Mouse (Mus musculus) spleen, postnatal 10 days (tissue): ENCODE results near the gene Trnt1.
A peak's percentile ranks its signal among the peaks of the same experiment; 100 is the strongest.

Experiments
- DNase-seq, 2 experiments: peaks; one replicate each; pipeline ENCODE4 v3.0.0; 2021 to 2022; ENCODE audit warnings: low spot score in 2 of 2

Trnt1 gene

DNA sequence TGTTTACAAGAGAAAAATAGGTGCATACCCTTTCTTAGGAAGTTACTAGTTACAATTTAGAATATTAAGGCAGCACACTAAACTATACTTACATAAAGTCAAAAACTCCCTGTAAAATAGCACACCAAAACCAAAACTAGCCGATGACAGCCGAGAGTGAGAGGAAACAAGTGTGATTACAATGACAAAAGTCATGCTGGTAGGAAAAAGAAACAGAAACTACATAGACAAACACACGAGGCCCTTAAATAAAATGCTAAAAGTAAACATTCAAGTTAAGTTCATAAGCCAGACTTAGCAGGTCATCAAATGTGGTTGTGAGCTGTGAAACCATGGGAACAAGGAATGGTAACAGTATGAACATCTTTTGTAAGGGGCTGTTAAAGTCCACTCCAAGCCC lies 18.2 kb downstream of the Trnt1 start:
- no peak for DNase-seq

DNA sequence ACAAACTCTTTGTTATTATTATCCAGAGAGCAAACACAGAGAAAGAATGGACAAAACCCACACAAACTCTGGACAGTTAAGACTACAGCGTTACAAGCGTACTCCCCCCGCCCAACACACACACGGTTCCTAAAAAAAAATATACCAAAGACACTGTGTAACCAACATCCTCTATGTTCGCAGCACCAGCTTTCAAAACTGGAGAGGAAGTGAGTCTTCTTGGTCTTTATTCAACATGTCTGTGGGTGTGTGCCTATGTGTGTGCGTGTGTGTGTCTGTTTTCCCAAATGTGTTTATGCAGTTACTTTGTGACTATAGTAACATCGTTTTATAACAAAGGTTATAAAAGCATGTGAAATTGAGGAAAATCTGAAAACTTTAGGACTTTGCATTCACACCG lies 22.5 kb downstream of the Trnt1 start:
- DNase-seq = no peak

DNA sequence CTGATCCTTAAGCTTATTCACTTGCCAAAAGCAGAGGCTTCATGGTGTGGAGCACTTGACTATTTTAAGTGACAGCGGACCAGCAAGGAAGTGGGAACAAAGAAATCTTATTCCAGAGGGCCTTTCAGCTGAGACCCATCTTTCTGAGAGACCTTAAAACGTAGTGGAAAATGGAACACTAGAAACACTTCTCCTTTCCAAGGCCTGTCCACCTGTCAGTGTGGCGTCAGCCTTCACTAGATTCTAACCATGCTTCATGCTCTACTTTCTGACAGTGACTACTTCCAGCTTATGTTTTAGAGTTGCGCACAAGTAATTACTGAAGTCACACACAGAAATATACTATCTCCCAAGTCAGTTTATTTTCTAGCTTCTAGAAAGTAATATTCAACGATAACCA lies 23.6 kb downstream of the Trnt1 start:
- DNase-seq = no peak

DNA sequence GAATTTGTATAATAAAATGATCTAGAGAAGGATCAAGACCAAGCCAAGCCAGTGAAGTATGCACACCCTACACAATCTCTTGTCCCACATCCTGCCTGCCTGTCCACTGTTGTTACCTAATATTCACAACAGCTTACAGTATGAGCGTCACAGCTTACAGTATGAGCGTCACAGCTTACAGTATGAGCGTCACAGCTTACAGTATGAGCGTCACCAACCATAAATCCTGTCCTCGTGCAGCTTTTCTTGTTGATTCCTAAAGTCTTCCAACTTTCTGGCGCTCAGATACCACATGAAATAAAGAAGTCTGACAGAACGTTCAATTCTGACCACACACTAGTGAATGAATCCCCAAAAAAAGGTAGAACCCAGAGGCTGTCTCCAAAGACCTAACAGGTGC lies 24.2 kb downstream of the Trnt1 start:
- no peak for DNase-seq

DNA sequence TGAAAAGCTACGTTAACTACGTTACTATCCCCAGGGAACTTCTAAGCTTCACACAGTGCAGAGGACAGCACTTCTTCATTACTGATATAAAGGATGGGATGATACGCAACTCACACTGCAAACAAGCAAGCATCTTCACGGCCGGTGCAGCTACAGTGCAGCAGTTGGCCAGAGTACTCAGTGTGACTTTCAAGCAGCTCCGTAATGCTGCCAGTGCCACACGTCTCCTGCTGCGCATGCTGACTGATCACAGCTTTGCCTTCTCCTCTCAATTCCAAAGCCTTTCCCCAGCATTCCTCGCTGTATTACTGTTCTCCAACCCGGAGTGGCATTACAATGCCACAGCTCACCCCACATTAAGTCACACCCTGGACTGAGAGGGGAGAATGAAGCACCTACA lies 24.7 kb downstream of the Trnt1 start:
- DNase-seq = no peak

DNA sequence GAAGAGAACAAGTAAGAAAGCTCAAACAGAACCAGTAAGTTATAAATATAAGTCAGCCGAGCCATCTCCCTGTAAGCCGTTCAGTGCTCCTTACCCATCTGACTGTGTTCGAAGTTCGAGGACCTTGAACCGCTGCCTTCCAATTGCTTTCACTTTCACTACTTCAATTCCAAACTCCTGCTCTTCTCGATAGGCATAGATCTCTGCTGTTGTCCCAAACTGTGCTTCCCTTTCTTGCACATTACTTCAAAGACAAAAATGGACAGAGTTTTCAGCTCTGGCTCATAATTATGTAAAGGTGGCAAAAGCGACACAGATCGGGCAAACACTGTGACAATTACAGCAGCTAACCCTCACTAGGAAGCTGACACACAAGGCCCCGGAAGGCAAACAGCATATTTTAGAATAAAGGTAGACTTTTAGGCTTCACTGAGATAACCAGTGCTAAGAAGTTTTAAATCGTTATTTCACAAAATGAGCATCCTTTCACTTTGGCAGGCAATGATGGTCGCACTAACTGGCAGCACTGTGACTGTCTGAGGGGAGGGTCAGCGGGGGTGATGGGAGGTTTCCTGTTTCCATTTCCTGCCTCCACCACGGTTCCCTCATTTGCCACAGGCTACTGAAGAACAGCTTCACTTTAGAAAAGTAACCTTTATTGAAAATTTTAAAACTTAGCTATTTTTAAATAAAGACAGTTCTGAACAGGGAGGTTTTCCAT lies 25.3 kb downstream of the Trnt1 start:
- no peak for DNase-seq

DNA sequence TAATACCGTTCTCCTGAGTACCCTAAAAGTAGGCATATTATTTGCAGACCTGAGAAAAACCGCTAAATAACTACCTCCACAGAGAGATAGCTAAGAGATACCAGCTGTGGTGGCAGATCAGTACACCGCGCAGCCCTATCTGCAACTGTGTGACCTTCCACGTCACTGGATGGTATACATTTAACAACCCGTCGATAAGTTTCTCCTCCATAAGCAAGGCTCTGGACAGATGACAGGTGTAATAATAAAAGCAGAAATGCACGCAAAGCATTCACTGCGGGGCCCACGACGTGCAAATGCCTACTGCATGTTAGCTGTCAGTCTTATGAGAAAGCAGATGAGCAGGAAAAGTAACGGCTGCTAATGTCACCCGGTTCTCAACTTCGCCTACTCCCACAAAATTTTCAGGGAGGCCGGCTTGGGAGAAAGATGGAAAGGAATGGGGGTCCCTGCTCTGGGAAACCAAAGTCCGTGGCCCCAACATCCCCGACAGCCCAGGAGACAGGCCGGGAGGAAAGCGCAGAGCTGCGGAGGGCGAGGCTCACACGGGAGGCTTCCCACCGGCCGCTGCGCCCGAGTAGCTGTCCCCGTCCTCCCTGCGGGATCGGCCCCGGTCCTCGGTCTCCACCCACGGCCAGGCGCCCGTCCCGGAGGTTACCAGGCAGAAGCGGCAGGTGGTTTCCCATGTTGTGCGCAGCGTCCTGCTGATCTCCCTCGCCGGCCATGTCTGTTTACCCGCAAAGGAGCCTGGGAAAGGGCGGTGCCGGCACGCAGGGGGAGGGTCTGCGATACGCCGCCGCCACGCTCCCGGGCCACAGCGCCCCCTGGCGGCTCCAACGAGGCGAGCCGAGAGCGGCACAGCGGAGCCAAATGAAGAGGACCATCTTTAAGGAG lies 30.7 kb downstream of the Trnt1 start, which contains the start of gene Crbn:
Gene Crbn (minus strand): TSS at position 745 of the 894 bp plus-strand sequence.
- peak; percentile 91 to 96 for DNase-seq

DNA sequence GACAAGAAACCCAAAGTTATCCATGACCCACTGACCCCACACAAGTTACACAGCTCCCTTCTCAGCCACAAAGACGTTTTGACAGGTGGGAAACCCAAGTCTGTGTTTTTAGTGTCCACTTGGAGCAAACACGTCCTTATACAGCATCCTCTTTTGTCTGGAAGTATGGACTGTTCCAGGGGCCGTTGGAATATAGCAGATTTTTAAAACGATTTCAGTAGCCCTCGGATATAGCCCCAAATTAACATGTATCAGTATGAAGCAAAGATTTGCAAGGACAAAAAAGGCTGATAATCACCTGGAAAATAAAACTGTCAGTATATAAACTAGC lies 31.3 kb downstream of the Trnt1 start:
- no peak for DNase-seq

DNA sequence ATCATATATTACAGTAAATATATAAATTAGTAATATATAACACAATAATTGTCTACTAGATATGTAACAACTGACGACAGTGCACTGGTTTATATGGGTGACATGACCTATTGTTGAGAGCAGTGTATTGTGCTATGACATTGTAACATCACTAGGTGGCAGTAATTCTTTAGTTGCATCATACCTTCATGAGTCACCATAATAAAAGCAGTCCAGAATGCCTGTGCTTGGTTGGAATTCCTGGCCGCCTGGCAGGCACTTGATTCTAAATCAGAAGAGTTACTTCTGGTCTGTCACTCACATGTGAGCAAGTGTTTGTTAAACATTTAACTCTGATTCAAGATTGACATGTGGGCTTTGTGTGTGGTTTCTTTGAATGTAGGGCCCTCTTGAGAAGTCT lies 36.0 kb downstream of the Trnt1 start:
- no peak for DNase-seq

DNA sequence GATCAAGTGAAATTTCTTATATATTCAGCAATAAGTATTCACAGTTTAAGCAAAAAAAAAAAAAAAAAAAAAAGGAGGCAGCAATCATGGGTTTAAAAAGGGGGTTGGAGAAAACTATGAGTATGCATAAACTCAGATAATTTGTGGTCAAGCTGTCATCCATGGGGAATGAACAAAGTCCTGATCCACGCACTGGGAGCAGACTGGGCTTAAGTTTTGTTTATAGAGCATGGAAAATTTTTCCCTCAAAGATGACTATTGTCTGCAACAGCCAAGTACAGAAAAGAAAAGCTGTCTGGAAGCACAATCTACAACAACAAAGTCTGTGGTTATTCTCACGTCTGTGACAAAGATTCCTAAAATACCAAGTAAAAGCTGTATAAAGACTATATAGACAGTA lies 40.2 kb downstream of the Trnt1 start:
- no peak for DNase-seq

DNA sequence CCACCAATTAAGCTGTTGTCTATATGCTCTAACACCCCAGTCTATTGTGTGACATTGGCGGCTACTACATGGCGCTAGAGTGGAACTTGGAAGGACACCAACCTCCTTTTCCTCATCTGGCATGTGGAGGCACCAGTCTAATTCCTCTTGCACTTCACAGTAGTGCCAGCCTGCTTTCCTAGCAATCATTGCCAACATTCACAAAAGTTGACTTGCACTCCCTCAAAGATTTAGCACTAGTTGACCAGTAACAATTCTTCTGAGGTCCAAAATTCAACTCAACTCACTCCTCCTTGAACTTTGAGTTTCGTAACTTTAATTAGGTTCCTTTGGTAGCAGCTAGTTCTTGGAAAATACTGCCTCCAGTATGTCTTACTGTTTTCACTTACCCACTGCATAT lies 41.8 kb downstream of the Trnt1 start:
- no peak for DNase-seq

DNA sequence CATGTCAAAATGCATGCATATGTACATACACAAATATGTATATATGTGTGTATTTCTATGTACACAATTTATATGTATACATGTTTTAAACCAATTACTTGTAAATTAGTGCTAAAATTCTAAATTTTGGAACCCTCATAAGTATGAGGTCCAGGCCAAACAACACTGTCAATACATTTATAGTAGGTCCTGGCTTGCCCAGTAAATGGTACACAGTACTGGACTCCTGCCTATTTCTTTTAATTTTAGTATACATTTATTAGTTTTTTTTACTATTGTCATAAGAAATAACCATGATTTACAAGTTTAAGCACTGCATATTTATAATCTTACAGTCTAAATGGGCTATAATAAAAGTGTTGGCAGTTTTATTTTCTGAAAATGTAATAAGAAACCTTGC lies 50.3 kb downstream of the Trnt1 start:
- no peak for DNase-seq

DNA sequence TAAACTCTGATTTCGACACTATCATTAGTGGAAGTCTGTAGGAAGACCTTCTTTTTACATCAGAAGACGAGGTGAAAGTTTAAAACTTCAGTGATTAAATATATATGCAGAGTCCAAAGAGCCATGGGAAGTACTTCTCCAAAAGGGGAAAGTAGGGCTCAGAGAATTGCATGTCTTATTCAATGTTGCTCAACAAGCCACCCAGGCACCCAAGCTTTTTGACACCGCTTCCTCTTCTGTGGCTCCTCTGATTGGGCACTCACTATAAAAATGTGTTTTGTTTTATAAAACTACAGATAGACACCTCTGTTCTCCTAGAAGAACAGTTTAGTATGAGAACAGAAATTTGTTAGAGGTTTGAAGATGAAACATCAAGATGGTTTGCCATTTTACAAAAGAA lies 51.0 kb downstream of the Trnt1 start:
- no peak for DNase-seq

DNA sequence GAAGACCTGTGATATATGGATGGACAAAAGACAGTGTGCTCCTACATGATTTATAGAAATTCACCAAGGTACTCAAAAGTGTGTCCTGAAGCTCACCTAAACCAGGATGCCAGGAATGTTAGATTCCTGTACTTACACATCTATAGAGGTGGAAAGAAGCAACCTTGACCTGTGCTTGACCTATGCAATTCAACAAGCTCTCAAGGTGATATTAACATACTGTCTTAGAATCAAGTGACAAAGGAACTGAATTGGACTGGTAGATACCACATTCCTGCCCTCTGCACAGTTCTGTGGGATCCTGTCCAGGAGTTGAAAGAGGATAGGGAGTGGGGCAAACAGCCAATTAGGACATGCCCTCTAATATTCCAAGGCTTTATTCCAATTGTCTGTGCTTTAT lies 51.6 kb downstream of the Trnt1 start:
- no peak for DNase-seq

DNA sequence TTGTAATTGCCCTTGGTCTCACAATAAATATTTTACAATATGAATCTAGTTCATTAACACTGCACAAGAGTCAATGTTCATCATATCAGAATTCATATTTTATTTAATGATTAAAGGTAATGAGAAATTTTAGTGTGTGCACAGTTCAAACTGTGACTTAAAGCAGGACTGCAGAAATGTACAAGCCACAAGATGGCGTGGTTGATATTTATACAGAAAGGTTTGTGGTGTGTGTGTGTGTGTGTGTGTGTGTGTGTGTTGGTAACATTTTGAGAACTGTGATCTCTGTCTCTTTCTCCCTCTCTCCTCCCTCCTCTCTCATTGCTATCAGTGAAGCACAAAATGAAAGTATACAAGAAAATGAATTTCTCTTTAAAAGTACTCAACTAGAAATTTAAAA lies 53.4 kb downstream of the Trnt1 start:
- DNase-seq = no peak
